Mouse (Mus musculus) CH12.LX (cell line): Measurements from ENCODE around the gene Ern1. TPM values are rescaled to one million over a fixed set of nuclear protein-coding genes. Genes with fewer than 3 reads are reported as not detected.

ENCODE experiments used
- DNase-seq: peaks from one replicate; pipeline ENCODE4 v3.0.0-alpha.2; 2013; ENCODE audit errors: extremely low read depth
- H3K27ac ChIP-seq: 2 replicates; pipeline ENCODE4 v1.5.1; 2012; ENCODE audit warnings: low read depth, mild to moderate bottlenecking, control low read depth, moderate library complexity; ENCODE audit not compliant: insufficient read depth
- H3K27me3 ChIP-seq: replicated peaks from 2 replicates; pipeline ENCODE3; 2012; ENCODE audit warnings: inconsistent platforms
- H3K36me3 ChIP-seq, 2 experiments: replicated peaks in 1 of 2; 2 replicates each; pipeline versions ENCODE3 to v1.6.1; 2012; ENCODE audit warnings: inconsistent platforms in 1 of 2, low read length in 1 of 2, mild to moderate bottlenecking in 1 of 2, mixed read lengths in 1 of 2, moderate library complexity in 1 of 2; ENCODE audit not compliant: control insufficient read depth in 1 of 2, insufficient read depth in 1 of 2
- H3K4me1 ChIP-seq, 2 experiments: 2 replicates each; pipeline ENCODE4 v1.6.1; 2012; ENCODE audit warnings: inconsistent platforms in 1 of 2, moderate library complexity in 1 of 2; ENCODE audit not compliant: insufficient read depth in 2 of 2, control insufficient read depth in 1 of 2
- H3K4me2 ChIP-seq: 2 replicates; pipeline ENCODE4 v1.6.1; 2012; ENCODE audit warnings: low read depth, mild to moderate bottlenecking, control low read depth; ENCODE audit not compliant: poor library complexity, insufficient read depth, severe bottlenecking
- H3K4me3 ChIP-seq, 3 experiments: fragments of 150-350 bp in 1 of 3; sonication (generic) in 1 of 3; replicated peaks in 1 of 3; 2 replicates each; pipeline versions ENCODE3 to v1.5.1; 2011 to 2012; ENCODE audit warnings: low read depth in 2 of 3, low read length in 2 of 3, mild to moderate bottlenecking in 2 of 3, moderate library complexity in 2 of 3, control low read depth in 1 of 3, improper control_type of control experiment in 1 of 3, inconsistent platforms in 1 of 3, mixed read lengths in 1 of 3; ENCODE audit not compliant: poor library complexity in 1 of 3
- H3K79me2 ChIP-seq: replicated peaks from 2 replicates; pipeline ENCODE4 v1.6.1; 2012; ENCODE audit warnings: mild to moderate bottlenecking, moderate library complexity; ENCODE audit not compliant: control insufficient read depth, poor library complexity, insufficient read depth, severe bottlenecking; ENCODE audit errors: extremely low read depth
- H3K9ac ChIP-seq: 2 replicates; pipeline ENCODE4 v1.6.1; 2012; ENCODE audit warnings: low read depth, mild to moderate bottlenecking, control low read depth, moderate library complexity; ENCODE audit not compliant: insufficient read depth
- H3K9me3 ChIP-seq: replicated peaks from 2 replicates; pipeline ENCODE3; 2012; ENCODE audit warnings: low read length, inconsistent platforms, mixed read lengths
- CHD1 ChIP-seq: IDR thresholded peaks from 2 replicates; pipeline ENCODE4 v1.6.1; 2012; ENCODE audit warnings: low read depth, low read length, improper control_type of control experiment, inconsistent platforms
- CTCF ChIP-seq, 2 experiments: IDR thresholded peaks in 1 of 2; conservative IDR thresholded peaks in 1 of 2; 2 replicates each; pipeline ENCODE4 v1.5.1; 2011 to 2012; ENCODE audit warnings: low read depth in 2 of 2, low read length in 2 of 2, improper control_type of control experiment in 1 of 2, inconsistent platforms in 1 of 2, mild to moderate bottlenecking in 1 of 2, moderate library complexity in 1 of 2
- ELF1 ChIP-seq: IDR thresholded peaks from 2 replicates; pipeline ENCODE4 v1.6.1; 2014; ENCODE audit warnings: low read depth, mild to moderate bottlenecking, inconsistent platforms, low read length, improper control_type of control experiment
- JUND ChIP-seq: conservative IDR thresholded peaks from 2 replicates; pipeline ENCODE4 v1.6.1; 2011; ENCODE audit warnings: low read depth, low read length, improper control_type of control experiment
- KAT2A ChIP-seq: IDR thresholded peaks from 2 replicates; pipeline ENCODE4 v1.6.1; 2012; ENCODE audit warnings: low read length, improper control_type of control experiment, inconsistent platforms; ENCODE audit not compliant: insufficient replicate concordance
- MAFK ChIP-seq: IDR thresholded peaks from 2 replicates; pipeline ENCODE4 v1.6.1; 2011; ENCODE audit warnings: low read length, improper control_type of control experiment; ENCODE audit not compliant: insufficient replicate concordance
- MYC ChIP-seq: IDR thresholded peaks from 2 replicates; pipeline ENCODE4 v1.6.1; 2011; ENCODE audit warnings: low read depth, mild to moderate bottlenecking, improper control_type of control experiment, low read length
- NELFE ChIP-seq: IDR thresholded peaks from 2 replicates; pipeline ENCODE4 v1.6.1; 2011; ENCODE audit warnings: low read depth, low read length, improper control_type of control experiment
- NRF1 ChIP-seq: IDR thresholded peaks from 2 replicates; pipeline ENCODE4 v1.6.1; 2014; ENCODE audit warnings: low read depth, mild to moderate bottlenecking, inconsistent platforms, low read length, improper control_type of control experiment, moderate library complexity
- PAX5 ChIP-seq: IDR thresholded peaks from 2 replicates; pipeline ENCODE4 v1.6.1; 2012; ENCODE audit warnings: low read length, inconsistent platforms, mixed read lengths
- RAD21 ChIP-seq: IDR thresholded peaks from 2 replicates; pipeline ENCODE4 v1.6.1; 2011; ENCODE audit warnings: low read depth, mild to moderate bottlenecking, low read length, improper control_type of control experiment, moderate library complexity
- RCOR1 ChIP-seq: conservative IDR thresholded peaks from 2 replicates; pipeline ENCODE4 v1.6.1; 2012; ENCODE audit warnings: low read depth, mild to moderate bottlenecking, inconsistent platforms, low read length, improper control_type of control experiment
- SMC3 ChIP-seq: IDR thresholded peaks from 2 replicates; pipeline ENCODE4 v1.6.1; 2011; ENCODE audit warnings: low read depth, low read length, improper control_type of control experiment
- TCF12 ChIP-seq: IDR thresholded peaks from 2 replicates; pipeline ENCODE4 v1.6.1; 2014; ENCODE audit warnings: low read depth, mild to moderate bottlenecking, inconsistent platforms, low read length, improper control_type of control experiment
- UBTF ChIP-seq: IDR thresholded peaks from 2 replicates; pipeline ENCODE4 v1.6.1; 2012; ENCODE audit warnings: low read depth, mild to moderate bottlenecking, inconsistent platforms, low read length, improper control_type of control experiment, moderate library complexity
- USF1 ChIP-seq: IDR thresholded peaks from 2 replicates; pipeline ENCODE4 v1.6.1; 2014; ENCODE audit warnings: low read depth, mild to moderate bottlenecking, inconsistent platforms, low read length, improper control_type of control experiment
- USF2 ChIP-seq: conservative IDR thresholded peaks from 2 replicates; pipeline ENCODE4 v1.6.1; 2011; ENCODE audit warnings: low read depth, low read length, improper control_type of control experiment
- ZC3H11A ChIP-seq: IDR thresholded peaks from 2 replicates; pipeline ENCODE4 v1.6.1; 2012; ENCODE audit warnings: low read depth, mild to moderate bottlenecking, inconsistent platforms, low read length, improper control_type of control experiment
- ZKSCAN1 ChIP-seq: IDR thresholded peaks from 2 replicates; pipeline ENCODE4 v1.6.1; 2012; ENCODE audit warnings: low read depth, inconsistent platforms, low read length, improper control_type of control experiment, borderline replicate concordance
- ZNF384 ChIP-seq: IDR thresholded peaks from 2 replicates; pipeline ENCODE4 v1.6.1; 2012; ENCODE audit warnings: low read depth, low read length, improper control_type of control experiment, inconsistent platforms
- dilution Hi-C: fragments of 300-500 bp; cut with MboI; formaldehyde crosslinking; loops from 2 replicates; pipeline ENCODE4 v1.14.3; 2020; ENCODE audit warnings: low sequenced_read_pairs; ENCODE audit not compliant: extremely low pct_unique_long_range_greater_than_20kb, extremely low pct_ligation_motif_present
- in situ Hi-C: fragments of 300-500 bp; cut with MboI; formaldehyde crosslinking; loops from 3 replicates; pipeline ENCODE4 v1.14.3; 2019; ENCODE audit warnings: low sequenced_read_pairs, low pct_ligation_motif_present, low pct_unique_long_range_greater_than_20kb, mixed read lengths
- polyA plus RNA-seq: library from polyadenylated mRNA; unstranded; fragments of >175 nt; gene quantifications from 2 replicates; pipeline ENCODE4 v1.2.1, GENCODE M21; 2012; ENCODE audit warnings: low read depth; ENCODE audit not compliant: insufficient read length
- total RNA-seq, 2 experiments: library from RNA; depleted of rRNA; stranded (reverse); fragments of 300-350 nt in 1 of 2; fragments of >200 nt in 1 of 2; gene quantifications; 2 replicates each; pipeline ENCODE4 v1.2.3; 2012 to 2014

Gene Ern1
- total and polyA plus RNA-seq, 3 experiments = 3.0 to 21.7 (median 7.7) TPM

DNA sequence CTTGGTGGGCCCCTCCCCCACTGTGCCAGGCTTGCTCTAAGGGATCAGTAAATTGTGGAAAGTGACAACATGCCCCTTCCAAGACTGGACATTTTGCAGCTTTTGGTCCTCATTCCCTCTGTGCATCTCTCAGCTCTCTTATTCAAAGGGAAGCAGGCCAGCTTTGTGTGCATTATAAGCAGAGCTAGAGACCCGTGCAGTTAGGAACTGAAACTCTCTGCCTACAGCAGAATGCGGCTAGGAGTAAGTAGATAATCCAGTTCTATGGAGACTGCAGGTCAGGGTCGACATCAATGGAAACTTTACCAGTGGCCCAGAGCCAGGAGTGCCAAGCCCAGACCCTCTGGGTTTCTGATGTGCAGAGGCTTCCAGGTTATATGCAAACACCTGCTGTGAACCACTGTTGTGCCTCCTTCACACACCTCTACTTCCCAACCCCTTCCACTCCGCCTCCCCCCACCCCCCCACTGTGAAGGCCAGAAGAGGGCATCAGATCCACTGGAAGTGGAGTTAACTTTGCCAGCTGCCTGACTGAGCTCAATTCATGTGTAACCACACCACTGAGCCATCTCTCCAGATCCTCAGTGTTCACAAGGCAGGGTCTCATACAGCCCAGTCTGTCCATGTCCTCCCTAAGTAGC lies 11.2 kb upstream of the Ern1 start (continued):
- TF ChIP-seq USF2 (no peak), NELFE (no peak), ZC3H11A (no peak), NRF1 (peak; percentile 9; the same call in 1 of the 2 replicates), ZNF384 (no peak), CTCF (conservative IDR thresholded peaks at IDR 0.05 in 1 of 2, IDR thresholded peaks at IDR 0.05 in 1 of 2; ENCODE audit: low read depth in 2 of 2, low read length in 2 of 2) (no peak), CHD1 (no peak), KAT2A (no peak), MAFK (no peak), TCF12 (peak; percentile 32; the same call in 1 of the 2 replicates), ELF1 (no peak), UBTF (no peak), SMC3 (no peak; the same call in 1 of the 2 replicates), PAX5 (no peak), USF1 (no peak), RCOR1 (no peak), ZKSCAN1 (no peak)

DNA sequence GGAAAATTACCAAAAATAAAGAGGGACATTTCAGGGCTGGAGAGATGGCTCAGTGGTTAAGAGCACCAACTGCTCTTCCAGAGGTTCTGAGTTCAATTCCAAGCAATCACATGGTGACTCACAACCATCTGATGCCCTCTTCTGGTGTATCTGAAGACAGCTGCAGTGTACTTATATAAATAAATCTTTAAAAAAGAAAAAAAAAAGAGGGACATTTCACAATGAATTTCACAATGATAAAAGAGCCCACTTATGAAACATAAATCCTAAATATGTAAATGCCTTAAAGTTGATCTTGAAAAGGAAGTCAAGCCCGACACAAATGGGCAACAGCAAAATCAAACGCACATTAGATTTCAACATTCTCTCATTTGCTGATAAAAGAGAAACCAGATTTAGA lies 10.3 kb upstream of the Ern1 start:
- no peak overlapping the region for H3K4me3 ChIP-seq
- in situ Hi-C loops (loop anchor here (10.0 kb wide), 1 partner anchor 173 kb away; no protein-coding TSS in a partner anchor), dilution Hi-C loops (no loop called here)
- H3K79me2 ChIP-seq = no peaks in the 10 kb centered on the region
- no peaks in the 10 kb centered on the region for H3K27me3 ChIP-seq
- no peak for DNase-seq
- TF ChIP-seq SMC3 = peak; percentile 18; the same call in 1 of the 2 replicates
- TF ChIP-seq RAD21 = peak; percentile 12
- TF ChIP-seq JUND = no peak
- TF ChIP-seq CTCF (conservative IDR thresholded peaks at IDR 0.05 in 1 of 2, IDR thresholded peaks at IDR 0.05 in 1 of 2; ENCODE audit: low read depth in 2 of 2, low read length in 2 of 2) = peak in 1 of 2 experiments; percentile 47; a peak in 2 of 4 replicates
- peak; percentile 65 for TF ChIP-seq ZNF384
- no peak for TF ChIP-seq TCF12
- TF ChIP-seq MYC = 0 out of 2 replicates have a peak, but pooled peaks have one; percentile 43
- H3K27ac ChIP-seq = no peak overlapping the region
- H3K4me1 ChIP-seq = peaks cover 15 to 38% of the 10 kb centered on the region in 2 experiments
- H3K9ac ChIP-seq = no peak overlapping the region
- no peaks in the 10 kb centered on the region for H3K9me3 ChIP-seq
- no peak overlapping the region for H3K4me2 ChIP-seq
- H3K36me3 ChIP-seq = peaks cover 0 to 6% of the 10 kb centered on the region in 2 experiments
